In the genomic region with DNA sequence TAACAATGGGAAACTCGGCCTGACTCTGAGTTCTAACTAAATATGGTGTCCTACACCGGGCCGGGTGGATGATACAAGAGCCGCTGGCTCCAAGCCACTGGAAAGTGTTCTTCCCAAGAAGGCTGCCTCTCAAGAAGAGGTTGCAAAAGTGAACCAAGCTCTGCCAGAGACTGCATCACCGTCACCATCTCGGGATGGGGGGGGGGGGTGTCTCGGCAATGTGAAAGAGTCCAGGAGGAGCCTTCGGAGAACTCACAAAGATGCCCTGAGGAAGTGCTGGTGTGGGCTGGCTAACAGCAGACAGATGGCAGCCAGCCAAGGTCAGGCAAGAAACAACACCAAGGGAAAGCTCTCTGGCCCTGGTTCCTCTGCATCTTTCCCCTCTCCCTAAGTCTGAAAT, we compare ENCODE assay signal across 8 mouse cellular contexts.
DNase-seq lines count a peak whose midpoint lies in the region; ATAC-seq and TF ChIP-seq lines count a peak whose summit lies in the region.
"Had no signal": no experiment of that assay in that cellular context is flagged by ENCODE, and none has a peak within 500 bp of the region (broad histone marks: within the 10 kb centered on the region; RNA-seq: fewer than 3 reads in every experiment).

No protein-coding gene starts in this region.

- H3K4me2 ChIP-seq in stomach, embryonic 15.5 days = no peak overlapping the region
- H3K4me2 ChIP-seq in forebrain, embryonic 16.5 days (ENCODE audit: low read length) = no peak overlapping the region
- H3K4me2 ChIP-seq: neural tube, embryonic 13.5 days had no signal

- WGBS in lung, adult 2 months = 21% methylated on average over 8 of the region's 8 CpGs
- 78% methylated on average over 8 of the region's 8 CpGs for WGBS in embryonic facial prominence, embryonic 10.5 days
- WGBS in stomach, embryonic 15.5 days = 57% methylated on average over 8 of the region's 8 CpGs
- WGBS in forebrain, embryonic 16.5 days = 66% methylated on average over 8 of the region's 8 CpGs

- no peak for TF ChIP-seq POLR2A in lung, adult 2 months (IDR thresholded peaks at IDR 0.05; ENCODE audit: borderline replicate concordance, extremely low read depth, low read depth, low read length)

- intact Hi-C loops in heart, postnatal 10 days (cut with DNase I) = no loop called here

- H3K36me3 ChIP-seq in embryonic facial prominence, embryonic 10.5 days (replicated peaks) = no peaks in the 10 kb centered on the region
- H3K36me3 ChIP-seq in stomach, embryonic 15.5 days = no peaks in the 10 kb centered on the region
- no peaks in the 10 kb centered on the region for H3K36me3 ChIP-seq in forebrain, embryonic 16.5 days (ENCODE audit: control insufficient read depth, insufficient read depth)
- H3K36me3 ChIP-seq: neural tube, embryonic 13.5 days had no signal

- no peak overlapping the region for H3K27ac ChIP-seq in embryonic facial prominence, embryonic 10.5 days (replicated peaks)
- peak overlapping the region; percentile 44; the same call in 1 of the 2 replicates for H3K27ac ChIP-seq in stomach, embryonic 15.5 days
- H3K27ac ChIP-seq in forebrain, embryonic 16.5 days (ENCODE audit: low read length) = no peak overlapping the region
- H3K27ac ChIP-seq: neural tube, embryonic 13.5 days had no signal

- peak; percentile 39 to 66 for DNase-seq in lung, adult 18-20 months
- no peak for DNase-seq in lung, adult 2 months
- peak; percentile 14 for DNase-seq in embryonic facial prominence, embryonic 10.5 days (ENCODE audit: low spot score)
- DNase-seq in heart, postnatal 10 days = peak; percentile 61 to 65
- no peak for DNase-seq in embryo, embryonic 10.5 days (ENCODE audit: low spot score)

- no peak for TF ChIP-seq CTCF in lung, adult 2 months (IDR thresholded peaks at IDR 0.05; ENCODE audit: insufficient read depth, low read length)

- H3K4me1 ChIP-seq in lung, adult 2 months (ENCODE audit: control insufficient read depth, insufficient read depth, low read length) = peaks cover 19% of the 10 kb centered on the region
- H3K4me1 ChIP-seq in embryonic facial prominence, embryonic 10.5 days = peaks cover 21% of the 10 kb centered on the region
- H3K4me1 ChIP-seq in stomach, embryonic 15.5 days = peaks cover 8% of the 10 kb centered on the region; the same call in 1 of the 2 replicates
- H3K4me1 ChIP-seq in forebrain, embryonic 16.5 days (replicated peaks; ENCODE audit: control insufficient read depth, insufficient read depth, low read length) = peaks cover 5% of the 10 kb centered on the region; the same call in 1 of the 2 replicates

- no peak overlapping the region for H3K4me3 ChIP-seq in lung, adult 2 months (replicated peaks; ENCODE audit: extremely low read depth, low read depth, low read length)
- no peak overlapping the region for H3K4me3 ChIP-seq in embryonic facial prominence, embryonic 10.5 days
- no peak overlapping the region for H3K4me3 ChIP-seq in stomach, embryonic 15.5 days (replicated peaks)
- no peak overlapping the region for H3K4me3 ChIP-seq in forebrain, embryonic 16.5 days (replicated peaks; ENCODE audit: low read length)
- H3K4me3 ChIP-seq: neural tube, embryonic 13.5 days had no signal

- no peaks in the 10 kb centered on the region for H3K9me3 ChIP-seq in embryonic facial prominence, embryonic 10.5 days
- no peaks in the 10 kb centered on the region for H3K9me3 ChIP-seq in stomach, embryonic 15.5 days
- no peaks in the 10 kb centered on the region for H3K9me3 ChIP-seq in forebrain, embryonic 16.5 days (ENCODE audit: control insufficient read depth, low read length)
- H3K9me3 ChIP-seq: neural tube, embryonic 13.5 days had no signal

- no peak overlapping the region for H3K9ac ChIP-seq in stomach, embryonic 15.5 days
- no peak overlapping the region for H3K9ac ChIP-seq in forebrain, embryonic 16.5 days (replicated peaks; ENCODE audit: low read depth, low read length)
- H3K9ac ChIP-seq: neural tube, embryonic 13.5 days had no signal

- H3K27me3 ChIP-seq in embryonic facial prominence, embryonic 10.5 days (replicated peaks; ENCODE audit: low read depth, poor library complexity, severe bottlenecking) = no peaks in the 10 kb centered on the region
- no peaks in the 10 kb centered on the region for H3K27me3 ChIP-seq in stomach, embryonic 15.5 days (replicated peaks)
- H3K27me3 ChIP-seq in forebrain, embryonic 16.5 days (replicated peaks; ENCODE audit: control insufficient read depth, insufficient read depth, low read length) = no peaks in the 10 kb centered on the region
- H3K27me3 ChIP-seq: neural tube, embryonic 13.5 days had no signal

- ATAC-seq in stomach, embryonic 15.5 days (ENCODE audit: insufficient read depth, low FRiP score, low read depth) = no peak
- no peak for ATAC-seq in forebrain, embryonic 16.5 days

Comparison
In these comparisons a context has a peak if more than half of its experiments do, and no peak if none do; other contexts are left out.
1. DNase-seq: peak in lung, adult 18-20 months (2 of 2), embryonic facial prominence, embryonic 10.5 days (single experiment) and heart, postnatal 10 days (2 of 2); none in lung, adult 2 months (single experiment) and embryo, embryonic 10.5 days (single experiment).